Mouse (Mus musculus): ENCODE data around the gene Eef1akmt2.

Gene Eef1akmt2

DNA sequence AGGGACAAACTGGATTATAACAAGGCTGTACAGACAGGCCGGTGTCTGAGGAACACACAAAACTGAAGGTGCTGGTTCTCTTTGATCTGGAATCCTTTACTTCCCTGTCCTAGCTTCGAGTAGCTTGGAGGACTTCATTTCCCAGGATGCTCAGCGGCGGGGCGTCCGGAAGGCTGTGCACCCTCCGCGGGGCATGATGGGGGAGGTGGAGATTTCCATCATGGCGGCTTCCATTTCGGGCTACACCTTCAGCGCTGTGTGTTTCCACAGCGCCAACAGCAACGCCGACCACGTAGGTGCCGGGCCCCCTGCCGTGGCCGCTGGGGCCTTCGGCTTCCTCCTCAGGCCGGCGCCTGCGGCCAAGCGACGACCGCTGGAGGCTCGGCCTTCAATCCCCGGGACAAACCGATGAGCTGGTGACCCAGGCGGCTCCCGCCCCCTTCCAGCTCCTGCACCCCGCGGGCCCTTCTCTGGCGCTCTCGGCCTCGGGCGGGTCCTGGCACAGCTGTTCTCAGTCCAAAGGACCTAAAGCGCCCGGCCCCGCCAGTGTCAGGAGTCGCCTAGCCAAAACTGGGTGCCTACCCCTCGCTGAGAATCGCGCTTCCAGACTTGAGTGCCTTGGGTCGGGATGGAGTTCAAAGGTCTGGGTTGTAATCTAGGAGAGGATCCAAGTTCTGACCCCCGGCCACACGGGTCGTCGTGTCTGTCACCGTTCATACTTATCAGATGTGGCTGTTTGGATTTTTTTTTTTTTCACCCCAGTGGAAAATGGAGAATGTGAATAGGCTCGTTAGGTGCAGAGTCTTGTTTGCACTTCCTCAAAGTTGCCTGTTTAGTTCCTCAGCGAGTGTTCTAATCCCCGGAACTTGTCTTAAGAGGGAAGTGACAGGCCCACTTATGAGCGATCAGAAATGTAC lies 6.8 kb upstream of the Eef1akmt2 start, which contains the start of gene Abraxas2:
Gene Abraxas2 (plus strand): TSS at position 184 of the 917 bp plus-strand sequence.
- peak; percentile 90 to 93 for DNase-seq

GRCm38 (mm10) chr7:132858043-132858608 lies 5.7 kb upstream of the Eef1akmt2 start:
- DNase-seq = no peak

DNA sequence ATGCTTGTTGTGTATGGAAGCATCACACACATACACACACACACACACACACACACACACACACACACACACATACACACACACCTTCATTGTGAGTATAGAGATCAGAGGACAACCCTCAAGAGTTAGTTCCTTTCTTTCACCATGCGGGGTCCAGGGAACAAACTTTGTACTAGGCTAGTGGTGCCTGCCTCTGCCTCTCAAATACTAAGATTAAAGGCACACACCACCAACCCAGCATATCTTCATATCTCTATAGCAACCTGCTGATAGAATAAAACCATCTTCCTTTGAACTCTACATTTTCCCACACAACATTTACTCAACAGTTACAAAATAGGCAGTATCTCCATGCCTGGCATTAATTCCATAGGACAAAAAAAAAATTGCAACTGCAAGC lies 3.6 kb upstream of the Eef1akmt2 start:
- no peak for DNase-seq

DNA sequence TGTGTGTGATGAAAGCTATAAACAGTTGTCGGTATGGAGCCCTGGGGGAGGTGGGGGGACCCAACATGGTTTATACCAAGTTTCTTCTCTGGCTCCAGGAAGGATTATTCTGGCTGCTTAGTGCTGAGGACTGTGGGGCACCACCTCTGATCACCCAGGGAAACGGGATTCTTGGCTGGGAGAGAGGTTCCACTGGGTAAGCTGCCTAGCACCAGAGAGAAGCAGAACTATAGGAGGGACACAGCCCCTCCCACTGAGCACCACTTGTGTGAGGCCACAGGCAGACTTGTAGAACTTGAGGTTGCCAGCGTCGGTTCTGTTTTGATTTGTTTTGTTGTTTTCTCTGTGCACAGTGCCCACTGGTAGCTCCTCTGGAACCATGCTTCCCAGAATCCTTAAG lies 1.5 kb upstream of the Eef1akmt2 start:
- peak in 1 of 2 experiments; percentile 23 for DNase-seq

DNA sequence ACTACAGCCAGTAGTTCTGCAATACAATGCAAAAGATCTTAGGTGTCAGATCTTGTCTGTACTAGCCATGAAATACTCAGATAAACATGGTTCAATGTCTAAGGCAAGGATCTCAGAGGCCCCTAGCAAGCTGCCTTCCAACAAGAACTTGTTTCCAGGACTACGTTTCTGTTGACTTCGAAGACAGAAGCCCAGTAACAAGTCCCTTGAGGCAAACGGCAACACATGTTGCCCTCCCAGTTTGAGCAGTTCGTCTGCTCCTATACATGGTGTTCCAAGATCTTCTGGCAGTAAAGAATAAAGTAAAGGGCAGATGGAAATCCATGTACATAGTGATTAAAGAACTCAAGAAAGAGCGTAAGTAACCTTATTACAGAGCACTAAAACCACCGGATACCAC lies 888 bp upstream of the Eef1akmt2 start:
- DNase-seq = no peak

- DNase-seq = no peak
These were observed 9.3 kb downstream of the Eef1akmt2 start for GRCm38 (mm10) chr7:132843152-132843551.

GRCm38 (mm10) chr7:132842455-132842854 lies 10.0 kb downstream of the Eef1akmt2 start:
- DNase-seq = no peak

DNA sequence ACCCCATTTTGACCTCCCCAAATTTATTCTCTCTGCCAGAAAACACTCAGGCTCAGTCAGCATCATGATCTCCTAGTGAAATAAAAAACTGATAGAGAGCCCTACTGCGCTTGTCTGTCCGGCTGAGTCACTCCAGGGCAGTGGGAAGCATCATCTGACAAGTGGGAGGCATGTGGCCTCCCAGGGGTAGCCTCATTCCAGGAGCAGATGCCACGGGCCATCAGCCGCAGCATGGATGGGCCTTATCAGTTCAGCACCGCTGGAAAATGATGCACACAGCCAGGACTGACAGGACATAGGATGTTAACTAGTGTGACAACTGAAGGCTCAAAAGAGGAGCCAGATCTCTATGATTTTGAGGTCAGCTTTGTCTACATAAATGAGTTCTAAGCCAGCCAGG lies 11.2 kb downstream of the Eef1akmt2 start:
- DNase-seq = no peak

DNA sequence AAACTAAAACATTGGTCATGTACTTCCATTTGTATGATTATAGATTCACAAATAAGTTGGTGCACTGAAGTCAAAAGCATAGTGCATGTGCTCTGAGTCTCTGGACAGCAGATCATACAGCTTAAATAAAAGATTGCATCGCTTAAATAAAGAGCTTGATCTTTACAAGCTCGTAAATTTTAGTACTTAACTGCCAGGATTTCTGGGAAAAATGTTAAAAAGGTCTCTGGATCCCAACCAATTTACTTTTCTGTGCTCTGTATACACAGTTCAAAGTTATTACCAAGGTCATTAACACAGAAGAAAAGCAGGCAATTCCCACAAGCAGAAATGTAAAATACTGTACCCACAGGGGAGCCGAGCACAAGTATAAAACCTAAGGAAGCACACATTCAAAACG lies 21.5 kb downstream of the Eef1akmt2 start:
- DNase-seq = no peak

DNA sequence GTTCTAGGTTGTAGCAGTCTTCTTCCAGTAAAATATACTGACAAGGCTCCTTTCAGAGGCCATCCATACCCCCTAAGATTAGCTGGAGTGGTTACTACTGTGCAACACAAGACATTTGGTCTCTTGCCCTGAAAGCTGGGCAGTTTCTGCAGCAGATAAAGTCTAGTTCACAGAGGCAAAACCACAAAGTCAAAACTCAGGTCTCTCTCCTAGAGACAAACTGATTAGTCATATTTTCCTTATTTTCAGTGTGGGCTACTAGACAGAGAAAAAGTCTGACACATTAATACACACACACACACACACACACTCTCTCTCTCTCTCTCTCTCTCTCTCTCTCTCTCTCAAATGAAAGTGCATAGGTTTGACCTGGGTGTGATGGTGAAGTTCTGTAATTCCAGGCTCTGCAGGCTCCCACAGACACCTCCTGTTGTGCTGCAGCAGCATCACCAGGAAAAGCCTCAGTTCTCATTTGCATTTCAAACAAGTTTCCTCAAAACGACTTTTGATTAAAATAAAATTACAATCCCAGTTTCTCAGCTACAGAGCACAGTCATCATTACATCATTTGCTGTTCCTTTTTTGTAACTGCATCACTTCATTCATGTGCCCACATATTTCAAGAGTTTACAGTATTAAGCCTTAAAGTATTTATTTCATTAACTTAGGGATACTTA lies 28.0 kb downstream of the Eef1akmt2 start:
- DNase-seq = no peak

DNA sequence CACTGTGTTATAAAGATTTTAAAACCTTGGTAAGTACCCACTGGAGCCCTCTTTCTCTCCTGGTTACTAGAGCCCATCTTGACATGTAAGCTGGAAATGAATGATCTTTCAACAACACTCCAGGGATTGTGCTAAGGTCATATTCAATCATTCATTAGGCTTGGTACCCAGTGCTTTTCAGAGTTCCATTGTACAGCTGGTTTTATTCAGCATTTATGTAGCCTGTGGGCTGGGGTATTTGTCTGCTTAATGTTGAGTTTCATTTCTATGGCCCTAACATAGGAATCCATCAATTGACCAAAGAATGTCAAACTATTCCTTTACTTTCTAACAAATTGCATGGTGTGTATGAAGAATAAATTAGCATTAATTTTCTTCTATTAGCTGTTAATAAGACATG lies 28.6 kb downstream of the Eef1akmt2 start:
- no peak for DNase-seq

GRCm38 (mm10) chr7:132820692-132821091 lies 31.8 kb downstream of the Eef1akmt2 start:
- DNase-seq = no peak

DNA sequence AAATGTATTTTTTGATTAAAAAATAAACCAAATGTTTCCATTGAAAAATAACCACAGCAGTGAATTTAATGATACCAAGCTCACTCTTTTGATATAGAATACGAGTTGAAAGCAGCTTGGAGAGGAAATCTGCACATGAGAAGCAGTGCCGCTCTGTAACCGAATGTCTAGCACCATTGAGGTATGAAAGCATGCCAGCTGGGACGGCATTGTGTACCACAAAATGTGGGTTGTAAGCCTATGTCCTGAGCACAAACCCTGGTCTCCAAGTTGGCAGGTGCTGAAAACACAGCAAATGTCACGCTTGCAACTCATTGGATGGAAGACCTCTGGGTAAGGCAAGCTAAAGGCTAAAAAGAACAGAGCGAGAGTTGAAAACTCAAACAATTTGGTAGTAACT lies 35.4 kb downstream of the Eef1akmt2 start:
- no peak for DNase-seq

GRCm38 (mm10) chr7:132816528-132816927 lies 35.9 kb downstream of the Eef1akmt2 start:
- no peak for DNase-seq

DNA sequence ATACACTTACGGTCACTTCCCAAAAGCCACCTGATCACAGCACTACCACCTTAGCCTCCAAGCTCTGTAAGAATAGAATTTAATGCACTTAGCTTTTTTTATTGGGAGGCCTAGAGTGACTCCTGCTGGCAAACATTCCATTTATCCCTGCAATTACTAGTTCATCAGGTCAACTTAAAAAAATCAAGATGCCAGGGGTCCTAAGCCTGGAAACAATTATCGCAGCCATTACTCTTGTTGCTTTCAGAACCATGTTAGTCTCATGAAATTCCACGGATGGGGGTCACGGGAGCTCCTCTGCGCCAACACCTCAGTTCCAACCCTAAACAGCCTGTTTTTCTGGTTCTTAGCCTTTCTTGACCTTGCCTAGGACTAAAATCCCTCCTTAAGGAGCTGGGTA lies 37.4 kb downstream of the Eef1akmt2 start:
- no peak for DNase-seq

DNA sequence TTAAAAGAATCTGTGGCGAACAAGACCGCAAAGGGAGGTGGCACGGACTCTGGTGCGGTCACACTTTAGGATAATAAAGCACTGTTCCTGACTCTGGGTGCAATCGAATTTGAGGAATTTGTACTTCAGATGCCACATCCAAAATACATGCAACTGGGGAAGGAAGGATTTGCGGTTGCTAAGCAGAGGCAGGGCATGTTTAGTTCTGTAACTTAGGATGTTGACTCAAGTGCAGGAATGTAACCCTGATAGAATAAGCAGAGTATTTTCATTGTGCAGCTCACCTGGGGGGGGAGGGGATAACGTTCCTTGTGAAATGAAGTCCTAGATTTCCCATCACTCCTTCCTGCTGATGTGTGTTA lies 38.4 kb downstream of the Eef1akmt2 start:
- no peak for DNase-seq

- peak; percentile 84 to 90 for DNase-seq
These were observed 38.9 kb downstream of the Eef1akmt2 start, which contains the start of gene Fam53b for GRCm38 (mm10) chr7:132813416-132814088. Gene Fam53b, minus strand, starts transcription at chr7:132813886.

DNA sequence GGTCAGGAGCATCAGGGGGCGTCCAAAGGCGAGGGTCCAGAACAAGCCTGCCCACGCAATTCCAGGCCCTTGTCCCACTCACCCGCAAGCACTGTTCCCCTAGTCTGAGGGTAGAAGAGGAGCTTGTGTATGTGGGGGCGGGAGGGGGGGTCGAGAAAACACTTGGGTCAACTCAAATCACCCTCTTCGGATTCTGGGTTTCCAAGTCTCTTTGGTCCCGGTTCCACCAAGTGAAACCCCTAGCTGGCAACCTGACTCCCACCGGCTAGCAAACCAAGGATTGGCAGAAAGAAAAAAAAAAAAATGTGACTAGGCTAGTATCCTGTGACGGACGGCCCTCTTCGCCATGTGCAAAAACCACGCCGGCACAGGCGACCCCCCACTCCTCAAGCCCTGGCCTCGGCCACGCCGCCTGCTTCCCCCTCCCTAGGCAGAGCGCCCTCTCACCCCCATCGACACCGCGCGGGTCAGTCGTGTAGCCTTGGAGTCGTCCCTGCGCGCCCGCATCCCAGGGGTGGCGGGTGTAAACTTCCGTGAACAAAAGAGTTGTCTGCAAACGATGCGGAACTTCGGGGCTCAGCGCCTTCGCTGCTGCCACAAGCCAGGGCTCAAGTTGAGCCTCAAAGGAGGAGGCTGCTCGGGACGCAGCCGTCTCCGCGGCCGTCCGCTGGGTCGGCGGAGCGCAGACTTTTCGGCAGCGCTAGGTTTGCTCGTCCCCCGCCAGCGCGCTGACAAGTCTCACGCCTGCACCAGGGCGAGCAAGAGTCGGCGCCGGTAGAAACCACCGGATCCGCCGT lies 39.7 kb downstream of the Eef1akmt2 start:
- DNase-seq = peak; percentile 72 to 75

DNA sequence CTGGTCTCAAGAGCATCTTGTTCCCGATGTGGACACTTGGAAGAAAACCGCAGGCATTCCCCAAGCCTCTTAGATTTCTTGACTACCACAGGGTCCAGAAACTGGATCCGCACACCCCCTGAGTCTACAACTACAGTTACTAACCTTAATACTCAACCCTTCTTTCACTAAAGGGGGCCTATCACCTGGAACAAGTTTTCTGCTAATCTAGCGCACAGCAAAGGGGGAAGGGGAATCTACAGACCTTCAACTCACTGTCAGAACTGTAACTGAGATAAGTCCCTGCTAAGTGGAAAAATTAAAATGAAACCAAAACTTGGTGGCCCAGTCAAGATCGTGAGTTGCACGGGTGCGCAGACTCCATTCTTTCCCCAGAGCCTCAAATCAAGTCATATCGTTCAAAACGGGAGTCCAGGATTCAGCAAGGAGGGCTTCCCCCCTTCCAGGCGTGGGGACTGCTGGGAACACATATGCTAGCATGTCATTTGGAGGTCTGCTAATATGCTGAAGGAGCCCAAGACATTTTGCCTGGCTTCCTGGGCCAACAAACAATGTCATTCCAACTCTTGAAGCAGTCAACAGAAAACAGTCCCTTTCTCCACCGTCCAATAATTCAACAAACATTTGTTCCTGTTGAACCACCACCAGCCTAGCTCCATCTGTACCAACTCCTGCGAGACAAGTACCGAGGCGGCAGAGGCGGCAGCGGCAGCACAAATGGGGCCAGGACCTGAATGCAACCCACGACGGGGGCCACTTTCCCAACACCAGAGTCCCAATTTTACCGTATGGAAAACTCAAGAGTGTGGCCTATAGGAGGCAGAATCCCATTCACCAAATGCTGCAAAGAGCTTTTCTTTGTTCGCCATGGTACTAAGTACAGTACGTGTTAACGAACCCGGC lies 40.5 kb downstream of the Eef1akmt2 start:
- DNase-seq = no peak

- DNase-seq = peak; percentile 91 to 95
These were observed 41.6 kb downstream of the Eef1akmt2 start for GRCm38 (mm10) chr7:132810879-132811278.

DNA sequence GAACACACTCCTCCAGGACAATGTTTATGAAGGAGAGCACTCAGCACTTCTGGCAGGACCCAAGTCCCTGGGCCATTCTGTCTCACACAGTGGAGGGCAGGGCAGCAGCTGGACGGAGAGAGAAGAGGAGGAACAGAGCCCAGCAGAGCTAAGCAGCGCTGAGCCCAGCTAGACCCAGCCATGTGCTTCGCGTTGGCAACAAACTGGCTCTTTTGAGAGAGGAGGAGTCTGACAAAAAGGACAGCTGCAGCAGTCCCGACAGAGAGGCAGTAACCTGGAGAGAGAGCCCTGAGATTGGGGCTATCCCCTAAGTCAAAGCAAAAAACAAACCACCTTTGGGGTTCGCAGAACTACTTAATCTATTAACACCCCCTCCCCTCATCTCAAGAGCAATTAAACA lies 42.1 kb downstream of the Eef1akmt2 start:
- peak in 1 of 2 experiments; percentile 82 for DNase-seq
